Mouse (Mus musculus) intestine, embryonic 16.5 days (tissue): Measurements from ENCODE around the gene Tnrc18. TPM values are rescaled to one million over a fixed set of nuclear protein-coding genes. Genes with fewer than 3 reads are reported as not detected.

ENCODE experiments used
- ATAC-seq: fragments of 200-750 bp; cut with Nextera tagmentation; 2 replicates; pipeline ENCODE4 v1.8.0; 2017; ENCODE audit warnings: moderate TSS enrichment, moderate library complexity
- H3K27ac ChIP-seq: fragments of 300-500 bp; sonication (generic); 2 replicates; pipeline ENCODE4 v1.5.1; 2014; ENCODE audit warnings: mild to moderate bottlenecking, low read length
- H3K27me3 ChIP-seq: fragments of 300-500 bp; sonication (generic); replicated peaks from 2 replicates; pipeline ENCODE4 v1.6.1; 2014; ENCODE audit warnings: low read length, control low read depth, mixed read lengths; ENCODE audit not compliant: control insufficient read depth, insufficient read depth
- H3K36me3 ChIP-seq: fragments of 300-500 bp; sonication (generic); 2 replicates; pipeline ENCODE4 v1.6.1; 2014; ENCODE audit warnings: low read length, control low read depth; ENCODE audit not compliant: control insufficient read depth, insufficient read depth
- H3K4me1 ChIP-seq: fragments of 300-500 bp; sonication (generic); 2 replicates; pipeline ENCODE4 v1.6.1; 2014; ENCODE audit warnings: low read length, control low read depth, mixed read lengths; ENCODE audit not compliant: control insufficient read depth, insufficient read depth
- H3K4me2 ChIP-seq: fragments of 300-500 bp; sonication (generic); 2 replicates; pipeline ENCODE4 v1.6.1; 2014; ENCODE audit warnings: low read depth, low read length, control low read depth
- H3K4me3 ChIP-seq: fragments of 300-500 bp; sonication (generic); 2 replicates; pipeline ENCODE4 v1.5.1; 2014; ENCODE audit warnings: mild to moderate bottlenecking, low read length
- H3K9ac ChIP-seq: fragments of 300-500 bp; sonication (generic); 2 replicates; pipeline ENCODE4 v1.6.1; 2014; ENCODE audit warnings: low read depth, low read length
- H3K9me3 ChIP-seq: fragments of 300-500 bp; sonication (generic); 2 replicates; pipeline ENCODE4 v1.6.1; 2016; ENCODE audit warnings: low read length, control low read depth; ENCODE audit not compliant: control insufficient read depth
- WGBS: fragments of 180-500 bp; shearing (Covaris S2); extraction: QIAGEN DNeasy Blood & Tissue Kit; methylation state at CpG from one replicate; pipeline ENCODE4 v1.1.7; 2014; 5-methylcytosine and 5-hydroxymethylcytosine counted together
- polyA plus RNA-seq: library from polyadenylated mRNA; unstranded; fragments of >200 nt; fragmentation: Nextera tagmentation; extraction: Ambion mirVana; gene quantifications from 2 replicates; pipeline ENCODE4 v1.2.1, GENCODE M21; 2015

Gene Tnrc18
- polyA plus RNA-seq, 1 experiment from 2014 or later = 10.5 TPM

- H3K9ac ChIP-seq = no peak overlapping the region
- no peak; the same call in 1 of the 2 replicates for ATAC-seq
- H3K4me2 ChIP-seq = no peak overlapping the region
- no peak overlapping the region for H3K27ac ChIP-seq
- H3K36me3 ChIP-seq = no peaks in the 10 kb centered on the region
- no peaks in the 10 kb centered on the region for H3K4me1 ChIP-seq
- no peak overlapping the region for H3K4me3 ChIP-seq
- no peaks in the 10 kb centered on the region for H3K27me3 ChIP-seq
- H3K9me3 ChIP-seq = no peaks in the 10 kb centered on the region
- WGBS = 10% methylated on average over 12 of the region's 12 CpGs
Observed at GRCm38 (mm10) chr5:142694627-142695340, 122.7 kb downstream of the Tnrc18 start.

GRCm38 (mm10) chr5:142693738-142694430, 123.6 kb downstream of the Tnrc18 start:
- Histone ChIP-seq H3K36me3 (no peaks in the 10 kb centered on the region), H3K27me3 (no peaks in the 10 kb centered on the region), H3K9ac (no peak overlapping the region), H3K4me3 (no peak overlapping the region), H3K4me2 (no peak overlapping the region), H3K27ac (no peak overlapping the region), H3K4me1 (no peaks in the 10 kb centered on the region), H3K9me3 (no peaks in the 10 kb centered on the region)
- no peak for ATAC-seq
- WGBS = 51% methylated on average over 8 of the region's 8 CpGs

GRCm38 (mm10) chr5:142692971-142693737, 124.3 kb downstream of the Tnrc18 start:
- no peaks in the 10 kb centered on the region for H3K36me3 ChIP-seq
- 70% methylated on average over 12 of the region's 12 CpGs for WGBS

GRCm38 (mm10) chr5:142692248-142692647, 125.2 kb downstream of the Tnrc18 start, which contains the start of gene Slc29a4:
Gene Slc29a4, plus strand, starts transcription at chr5:142692512.
- no peaks in the 10 kb centered on the region for H3K36me3 ChIP-seq

More at GRCm38 (mm10) chr5:142692971-142693737, 124.3 kb downstream of the Tnrc18 start:
- Histone ChIP-seq H3K4me1 (no peaks in the 10 kb centered on the region), H3K4me2 (no peak overlapping the region), H3K27me3 (no peaks in the 10 kb centered on the region), H3K27ac (no peak overlapping the region), H3K9ac (no peak overlapping the region), H3K4me3 (no peak overlapping the region), H3K9me3 (no peaks in the 10 kb centered on the region)
- no peak for ATAC-seq

GRCm38 (mm10) chr5:142690343-142690742, 127.1 kb downstream of the Tnrc18 start:
- Histone ChIP-seq H3K27ac (no peak overlapping the region), H3K36me3 (no peaks in the 10 kb centered on the region), H3K27me3 (no peaks in the 10 kb centered on the region), H3K4me2 (no peak overlapping the region), H3K4me3 (no peak overlapping the region), H3K9ac (no peak overlapping the region), H3K4me1 (no peaks in the 10 kb centered on the region), H3K9me3 (no peaks in the 10 kb centered on the region)
- ATAC-seq = no peak
- WGBS = 77% methylated on average over 3 of the region's 3 CpGs

More at GRCm38 (mm10) chr5:142692248-142692647, 125.2 kb downstream of the Tnrc18 start, which contains the start of gene Slc29a4:
- Histone ChIP-seq H3K4me2 (no peak within 1 kb of the TSS), H3K4me1 (no peaks in the 10 kb centered on the region), H3K9ac (no peak within 1 kb of the TSS), H3K9me3 (no peaks in the 10 kb centered on the region), H3K4me3 (no peak within 1 kb of the TSS), H3K27ac (no peak within 1 kb of the TSS), H3K27me3 (no peaks in the 10 kb centered on the region)
- no peak for ATAC-seq
- WGBS = 50% methylated on average over 14 of the region's 14 CpGs

- no peak overlapping the region for H3K4me3 ChIP-seq
- no peaks in the 10 kb centered on the region for H3K4me1 ChIP-seq
- no peak for ATAC-seq
- H3K27me3 ChIP-seq = no peaks in the 10 kb centered on the region
- H3K36me3 ChIP-seq = no peaks in the 10 kb centered on the region
- 46% methylated on average over 6 of the region's 6 CpGs for WGBS
- H3K9me3 ChIP-seq = no peaks in the 10 kb centered on the region
- H3K27ac ChIP-seq = no peak overlapping the region
- H3K4me2 ChIP-seq = no peak overlapping the region
- H3K9ac ChIP-seq = no peak overlapping the region
Observed at GRCm38 (mm10) chr5:142688866-142689265, 128.6 kb downstream of the Tnrc18 start.

GRCm38 (mm10) chr5:142682529-142682928, 134.9 kb downstream of the Tnrc18 start:
- Histone ChIP-seq H3K9me3 (no peaks in the 10 kb centered on the region), H3K36me3 (no peaks in the 10 kb centered on the region), H3K4me2 (no peak overlapping the region), H3K9ac (no peak overlapping the region), H3K27me3 (no peaks in the 10 kb centered on the region), H3K27ac (no peak overlapping the region), H3K4me1 (no peaks in the 10 kb centered on the region), H3K4me3 (no peak overlapping the region)
- ATAC-seq = no peak
- WGBS = 90% methylated on average over 5 of the region's 5 CpGs

GRCm38 (mm10) chr5:142681911-142682310, 135.6 kb downstream of the Tnrc18 start:
- H3K4me1 ChIP-seq = no peaks in the 10 kb centered on the region
- ATAC-seq = no peak
- WGBS = 74% methylated on average over 3 of the region's 3 CpGs

GRCm38 (mm10) chr5:142679065-142679464, 138.4 kb downstream of the Tnrc18 start:
- Histone ChIP-seq H3K4me2 (no peak overlapping the region), H3K27ac (no peak overlapping the region), H3K9ac (no peak overlapping the region), H3K9me3 (no peaks in the 10 kb centered on the region), H3K4me3 (no peak overlapping the region), H3K36me3 (no peaks in the 10 kb centered on the region), H3K27me3 (no peaks in the 10 kb centered on the region), H3K4me1 (no peaks in the 10 kb centered on the region)
- ATAC-seq = no peak
- WGBS = 88% methylated on average over 1 of the region's 1 CpGs

More at GRCm38 (mm10) chr5:142681911-142682310, 135.6 kb downstream of the Tnrc18 start:
- H3K9ac ChIP-seq = no peak overlapping the region
- no peak overlapping the region for H3K4me3 ChIP-seq
- H3K36me3 ChIP-seq = no peaks in the 10 kb centered on the region
- H3K27ac ChIP-seq = no peak overlapping the region
- no peaks in the 10 kb centered on the region for H3K9me3 ChIP-seq
- H3K4me2 ChIP-seq = no peak overlapping the region
- no peaks in the 10 kb centered on the region for H3K27me3 ChIP-seq
